Mouse (Mus musculus) layer of hippocampus, postnatal 14 days (tissue): ENCODE measurements around the gene Hpca. TPM values are rescaled to one million over a fixed set of nuclear protein-coding genes. Genes with fewer than 3 reads are reported as not detected.

ENCODE experiments used
- DNase-seq, 2 experiments: peaks; one replicate each; pipeline ENCODE4 v3.0.0; 2021 to 2022; ENCODE audit warnings: low spot score in 2 of 2, mixed read lengths in 1 of 2
- total RNA-seq, 2 experiments: library from RNA; stranded (reverse); gene quantifications; 2 replicates each; pipeline ENCODE4 v1.2.3; 2021

Gene Hpca
- total RNA-seq, 2 experiments from 2014 or later, result 1,833 to 1,912 TPM

- DNase-seq, result no peak
Measured at GRCm38 (mm10) chr4:129067638-129068415, 54.0 kb downstream of the Hpca start.

- no peak for DNase-seq
Measured at GRCm38 (mm10) chr4:129065688-129066236, 56.1 kb downstream of the Hpca start.

- no peak for DNase-seq
Measured at GRCm38 (mm10) chr4:129062281-129063075, 59.4 kb downstream of the Hpca start.

Other genes with a start within 250 kb of the Hpca start
- 10 to 100 TPM; 17.8 to 19.5 TPM for gene Trim62, start 238.5 kb downstream of the Hpca start, total RNA-seq
- 10 to 100 TPM; 31.1 to 33.6 TPM for gene Azin2, start 159.6 kb downstream of the Hpca start, total RNA-seq
- 10 to 100 TPM; 26.1 to 28.8 TPM for gene Ak2, start 130.1 kb downstream of the Hpca start, total RNA-seq
- gene Rnf19b, start 63.8 kb downstream of the Hpca start, total RNA-seq, result 10 to 100 TPM; 51.9 to 54.0 TPM
- gene Tmem54, start 16.5 kb downstream of the Hpca start, total RNA-seq, result not detected
- 10 to 100 TPM; 70.9 to 75.6 TPM for gene Fndc5, start 15.0 kb upstream of the Hpca start, total RNA-seq
- gene S100pbp, start 67.7 kb upstream of the Hpca start, total RNA-seq, result 10 to 100 TPM; 32.3 to 37.9 TPM
- gene Yars, start 67.7 kb upstream of the Hpca start, total RNA-seq, result 100 to 1,000 TPM in 1 of 2 experiments, 10 to 100 TPM in 1; 96.1 to 101 TPM
- gene C77080, start 139.4 kb upstream of the Hpca start, total RNA-seq, result 10 to 100 TPM; 10.7 to 11.7 TPM
- gene Sync, start 165.6 kb upstream of the Hpca start, total RNA-seq, result 1 to 10 TPM; 1.2 TPM
- 100 to 1,000 TPM; 130 to 131 TPM for gene Rbbp4, start 213.3 kb upstream of the Hpca start, total RNA-seq
- gene Zbtb8os, start 213.7 kb upstream of the Hpca start, total RNA-seq, result 10 to 100 TPM; 23.7 to 26.3 TPM